Mouse (Mus musculus) megakaryocyte, embryonic 14.5 days (primary cell): Measurements from ENCODE around the gene Wars.

ENCODE experiments used
- FLI1 ChIP-seq: IDR thresholded peaks from 2 replicates; pipeline ENCODE4 v1.6.1; 2012; ENCODE audit warnings: low read length, inconsistent platforms, mixed read lengths
- GATA1 ChIP-seq: IDR thresholded peaks from 3 replicates; pipeline ENCODE4 v1.6.1; 2012; ENCODE audit warnings: mixed read lengths, low read length, inconsistent platforms, borderline replicate concordance

DNA sequence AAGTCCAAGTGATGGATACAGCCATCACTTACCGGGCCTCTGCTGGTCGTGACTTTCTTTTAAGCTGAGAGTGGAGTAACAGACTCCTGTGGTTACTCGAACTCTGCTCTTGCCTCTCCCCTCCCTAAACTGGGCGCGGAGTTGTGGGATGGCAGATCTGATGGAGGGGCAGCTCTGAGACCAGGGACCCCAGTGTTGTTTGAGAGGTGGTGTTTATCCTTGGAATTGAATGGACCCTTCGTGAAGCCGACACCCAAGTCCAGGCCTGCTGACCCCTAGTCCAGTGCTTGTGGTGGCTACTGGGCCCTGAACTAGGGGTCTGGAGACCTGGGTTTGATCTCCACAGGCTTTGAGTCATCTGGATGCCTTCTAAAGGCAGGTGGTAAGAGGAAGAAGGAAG is 57.3 kb downstream of the Wars start:
- no peak for TF ChIP-seq GATA1
- no peak for TF ChIP-seq FLI1
